Mouse (Mus musculus) thymus, postnatal 0 days (tissue): Measurements from ENCODE around the gene Gfral. TPM values are rescaled to one million over a fixed set of nuclear protein-coding genes. Genes with fewer than 3 reads are reported as not detected.

Experiments
- DNase-seq: peaks from one replicate; pipeline ENCODE4 v3.0.0-alpha.2; 2015; ENCODE audit warnings: low spot score
- polyA plus RNA-seq: library from polyadenylated mRNA; unstranded; fragments of >200 nt; fragmentation: Nextera tagmentation; extraction: Ambion mirVana; gene quantifications from 2 replicates; pipeline ENCODE4 v1.2.1, GENCODE M21; 2015

The Gfral gene
- polyA plus RNA-seq, 1 experiment from 2014 or later = not detected

- no peak for DNase-seq
These were observed 89.2 kb downstream of the Gfral start for GRCm38 (mm10) chr9:76124249-76124648.

GRCm38 (mm10) chr9:76122888-76123287, 90.6 kb downstream of the Gfral start:
- peak; percentile 4 for DNase-seq

Other genes with a start within 250 kb of the Gfral start
- 0.18 and 0.27 TPM in 2 replicates for gene Hmgcll1, start 198.8 kb downstream of the Gfral start, polyA plus RNA-seq
- gene Hcrtr2, start 110.2 kb upstream of the Gfral start, polyA plus RNA-seq = not detected in 2 replicates